Mouse (Mus musculus): ENCODE measurements around the gene Rad9b. TPM values are rescaled to one million over a fixed set of nuclear protein-coding genes. Genes with fewer than 3 reads are reported as not detected.

The Rad9b gene
- polyA plus RNA-seq, 1 experiment = 7.2 TPM

GRCm38 (mm10) chr5:122283828-122284182 lies 70.2 kb downstream of the Rad9b start:
- no peak overlapping the region for H3K4me3 ChIP-seq (ENCODE audit: control insufficient read depth, insufficient read depth, low read length)
- no peak for TF ChIP-seq CTCF (IDR thresholded peaks at IDR 0.05; ENCODE audit: borderline replicate concordance, control insufficient read depth, extremely low read depth, insufficient read depth, low read length, poor library complexity)
- TF ChIP-seq POLR2A (IDR thresholded peaks at IDR 0.05; ENCODE audit: control insufficient read depth, extremely low read depth, insufficient read depth, low read length, poor library complexity) = no peak; the same call in 1 of the 2 replicates
- H3K4me1 ChIP-seq (replicated peaks; ENCODE audit: control insufficient read depth, insufficient read depth, low read length) = peaks cover 22% of the 10 kb centered on the region
- WGBS = 22% methylated on average over 2 of the region's 2 CpGs
- no peaks in the 10 kb centered on the region for H3K36me3 ChIP-seq (ENCODE audit: control insufficient read depth, insufficient read depth, low read length)
- no peak for DNase-seq
- H3K27me3 ChIP-seq (ENCODE audit: control insufficient read depth, insufficient read depth, low read length) = no peaks in the 10 kb centered on the region
- H3K27ac ChIP-seq (ENCODE audit: control insufficient read depth, insufficient read depth, low read length) = no peak overlapping the region

- H3K4me1 ChIP-seq (replicated peaks; ENCODE audit: control insufficient read depth, insufficient read depth, low read length) = peaks cover 6% of the 10 kb centered on the region
- DNase-seq = no peak
- no peak overlapping the region for H3K27ac ChIP-seq (ENCODE audit: control insufficient read depth, insufficient read depth, low read length)
- TF ChIP-seq POLR2A (IDR thresholded peaks at IDR 0.05; ENCODE audit: control insufficient read depth, extremely low read depth, insufficient read depth, low read length, poor library complexity) (no peak), CTCF (IDR thresholded peaks at IDR 0.05; ENCODE audit: borderline replicate concordance, control insufficient read depth, extremely low read depth, insufficient read depth, low read length, poor library complexity) (no peak)
- WGBS = 48% methylated on average over 19 of the region's 19 CpGs
- H3K36me3 ChIP-seq (ENCODE audit: control insufficient read depth, insufficient read depth, low read length) = no peaks in the 10 kb centered on the region
- H3K4me3 ChIP-seq (ENCODE audit: control insufficient read depth, insufficient read depth, low read length) = no peak overlapping the region
- no peaks in the 10 kb centered on the region for H3K27me3 ChIP-seq (ENCODE audit: control insufficient read depth, insufficient read depth, low read length)
Measured at GRCm38 (mm10) chr5:122280827-122281462, 73.1 kb downstream of the Rad9b start.

GRCm38 (mm10) chr5:122280422-122280826 lies 73.6 kb downstream of the Rad9b start:
- Histone ChIP-seq H3K4me1 (replicated peaks; ENCODE audit: control insufficient read depth, insufficient read depth, low read length) (peaks cover 6% of the 10 kb centered on the region), H3K27ac (ENCODE audit: control insufficient read depth, insufficient read depth, low read length) (no peak overlapping the region), H3K27me3 (ENCODE audit: control insufficient read depth, insufficient read depth, low read length) (no peaks in the 10 kb centered on the region), H3K36me3 (ENCODE audit: control insufficient read depth, insufficient read depth, low read length) (no peaks in the 10 kb centered on the region), H3K4me3 (ENCODE audit: control insufficient read depth, insufficient read depth, low read length) (no peak overlapping the region)
- DNase-seq = no peak
- TF ChIP-seq CTCF (IDR thresholded peaks at IDR 0.05; ENCODE audit: borderline replicate concordance, control insufficient read depth, extremely low read depth, insufficient read depth, low read length, poor library complexity) = no peak
- TF ChIP-seq POLR2A (IDR thresholded peaks at IDR 0.05; ENCODE audit: control insufficient read depth, extremely low read depth, insufficient read depth, low read length, poor library complexity) = no peak
- 68% methylated on average over 6 of the region's 6 CpGs for WGBS

GRCm38 (mm10) chr5:122279799-122280421 lies 74.1 kb downstream of the Rad9b start:
- TF ChIP-seq CTCF (IDR thresholded peaks at IDR 0.05; ENCODE audit: borderline replicate concordance, control insufficient read depth, extremely low read depth, insufficient read depth, low read length, poor library complexity) = no peak
- no peak for TF ChIP-seq POLR2A (IDR thresholded peaks at IDR 0.05; ENCODE audit: control insufficient read depth, extremely low read depth, insufficient read depth, low read length, poor library complexity)
- peaks cover 11% of the 10 kb centered on the region for H3K4me1 ChIP-seq (replicated peaks; ENCODE audit: control insufficient read depth, insufficient read depth, low read length)
- no peak for DNase-seq
- no peak overlapping the region for H3K27ac ChIP-seq (ENCODE audit: control insufficient read depth, insufficient read depth, low read length)
- no peaks in the 10 kb centered on the region for H3K36me3 ChIP-seq (ENCODE audit: control insufficient read depth, insufficient read depth, low read length)
- no peak overlapping the region for H3K4me3 ChIP-seq (ENCODE audit: control insufficient read depth, insufficient read depth, low read length)
- 90% methylated on average over 12 of the region's 12 CpGs for WGBS
- H3K27me3 ChIP-seq (ENCODE audit: control insufficient read depth, insufficient read depth, low read length) = no peaks in the 10 kb centered on the region

- Histone ChIP-seq H3K27ac (ENCODE audit: control insufficient read depth, insufficient read depth, low read length) (no peak overlapping the region), H3K4me3 (ENCODE audit: control insufficient read depth, insufficient read depth, low read length) (no peak overlapping the region), H3K27me3 (ENCODE audit: control insufficient read depth, insufficient read depth, low read length) (no peaks in the 10 kb centered on the region), H3K4me1 (replicated peaks; ENCODE audit: control insufficient read depth, insufficient read depth, low read length) (peaks cover 19% of the 10 kb centered on the region), H3K36me3 (ENCODE audit: control insufficient read depth, insufficient read depth, low read length) (no peaks in the 10 kb centered on the region)
- no peak for DNase-seq
- WGBS = 97% methylated on average over 7 of the region's 7 CpGs
- TF ChIP-seq POLR2A (IDR thresholded peaks at IDR 0.05; ENCODE audit: control insufficient read depth, extremely low read depth, insufficient read depth, low read length, poor library complexity) (no peak), CTCF (IDR thresholded peaks at IDR 0.05; ENCODE audit: borderline replicate concordance, control insufficient read depth, extremely low read depth, insufficient read depth, low read length, poor library complexity) (no peak)
Measured at GRCm38 (mm10) chr5:122278946-122279345, 75.1 kb downstream of the Rad9b start.

- under 1% methylated on average over 5 of the region's 5 CpGs for WGBS
Measured at GRCm38 (mm10) chr5:122274785-122275184, 79.2 kb downstream of the Rad9b start.

More at GRCm38 (mm10) chr5:122274785-122275184, 79.2 kb downstream of the Rad9b start:
- no peak for TF ChIP-seq CTCF (IDR thresholded peaks at IDR 0.05; ENCODE audit: borderline replicate concordance, control insufficient read depth, extremely low read depth, insufficient read depth, low read length, poor library complexity)
- no peak for TF ChIP-seq POLR2A (IDR thresholded peaks at IDR 0.05; ENCODE audit: control insufficient read depth, extremely low read depth, insufficient read depth, low read length, poor library complexity)
- H3K27ac ChIP-seq (ENCODE audit: control insufficient read depth, insufficient read depth, low read length) = peak overlapping the region; percentile 51
- H3K4me3 ChIP-seq (ENCODE audit: control insufficient read depth, insufficient read depth, low read length) = no peak overlapping the region
- peak; percentile 89 for DNase-seq
- no peaks in the 10 kb centered on the region for H3K27me3 ChIP-seq (ENCODE audit: control insufficient read depth, insufficient read depth, low read length)
- peaks cover 13% of the 10 kb centered on the region for H3K4me1 ChIP-seq (replicated peaks; ENCODE audit: control insufficient read depth, insufficient read depth, low read length)
- no peaks in the 10 kb centered on the region for H3K36me3 ChIP-seq (ENCODE audit: control insufficient read depth, insufficient read depth, low read length)

Other genes with a start within 250 kb of the Rad9b start
- 0.23 and 0.42 TPM in 2 replicates for gene Ccdc63, start 213.4 kb downstream of the Rad9b start, polyA plus RNA-seq (2012; rRNA removed)
- gene Ppp1cc, start 196.0 kb downstream of the Rad9b start, polyA plus RNA-seq (2012; rRNA removed) = 194 and 220 TPM in 2 replicates
- 43.9 and 49.9 TPM in 2 replicates for gene Hvcn1, start 147.4 kb downstream of the Rad9b start, polyA plus RNA-seq (2012; rRNA removed)
- 41.4 and 45.0 TPM in 2 replicates for gene Tctn1, start 89.8 kb downstream of the Rad9b start, polyA plus RNA-seq (2012; rRNA removed)
- 72.4 and 78.8 TPM in 2 replicates for gene Pptc7, start 69.9 kb downstream of the Rad9b start, polyA plus RNA-seq (2012; rRNA removed)
- gene Vps29, start 136 bp upstream of the Rad9b start, polyA plus RNA-seq (2012; rRNA removed) = 38.7 and 54.5 TPM in 2 replicates
- 103 TPM in 2 replicates for gene Gpn3, start 17.6 kb upstream of the Rad9b start, polyA plus RNA-seq (2012; rRNA removed)
- 52.6 and 54.4 TPM in 2 replicates for gene Fam216a, start 18.1 kb upstream of the Rad9b start, polyA plus RNA-seq (2012; rRNA removed)
- gene Arpc3, start 37.6 kb upstream of the Rad9b start, polyA plus RNA-seq (2012; rRNA removed) = 220 and 224 TPM in 2 replicates
- 39.9 and 48.2 TPM in 2 replicates for gene Anapc7, start 67.5 kb upstream of the Rad9b start, polyA plus RNA-seq (2012; rRNA removed)
- 84.7 and 175 TPM in 2 replicates for gene Atp2a2, start 148.0 kb upstream of the Rad9b start, polyA plus RNA-seq (2012; rRNA removed)

Measured in thymus, adult 2 months (tissue).